Mouse (Mus musculus): ENCODE results near the gene Arrb2. TPM values are rescaled to one million over a fixed set of nuclear protein-coding genes. Genes with fewer than 3 reads are reported as not detected.
"Not testable (repeated sequence)": the region's sequence is repeated elsewhere in the genome, so short reads cannot be mapped to it uniquely, and the experiment has no call there.

The Arrb2 gene
- 44.8 and 45.5 TPM in 2 replicates for polyA plus RNA-seq (2015; fragmentation: Nextera tagmentation; extraction: Ambion mirVana)

DNA sequence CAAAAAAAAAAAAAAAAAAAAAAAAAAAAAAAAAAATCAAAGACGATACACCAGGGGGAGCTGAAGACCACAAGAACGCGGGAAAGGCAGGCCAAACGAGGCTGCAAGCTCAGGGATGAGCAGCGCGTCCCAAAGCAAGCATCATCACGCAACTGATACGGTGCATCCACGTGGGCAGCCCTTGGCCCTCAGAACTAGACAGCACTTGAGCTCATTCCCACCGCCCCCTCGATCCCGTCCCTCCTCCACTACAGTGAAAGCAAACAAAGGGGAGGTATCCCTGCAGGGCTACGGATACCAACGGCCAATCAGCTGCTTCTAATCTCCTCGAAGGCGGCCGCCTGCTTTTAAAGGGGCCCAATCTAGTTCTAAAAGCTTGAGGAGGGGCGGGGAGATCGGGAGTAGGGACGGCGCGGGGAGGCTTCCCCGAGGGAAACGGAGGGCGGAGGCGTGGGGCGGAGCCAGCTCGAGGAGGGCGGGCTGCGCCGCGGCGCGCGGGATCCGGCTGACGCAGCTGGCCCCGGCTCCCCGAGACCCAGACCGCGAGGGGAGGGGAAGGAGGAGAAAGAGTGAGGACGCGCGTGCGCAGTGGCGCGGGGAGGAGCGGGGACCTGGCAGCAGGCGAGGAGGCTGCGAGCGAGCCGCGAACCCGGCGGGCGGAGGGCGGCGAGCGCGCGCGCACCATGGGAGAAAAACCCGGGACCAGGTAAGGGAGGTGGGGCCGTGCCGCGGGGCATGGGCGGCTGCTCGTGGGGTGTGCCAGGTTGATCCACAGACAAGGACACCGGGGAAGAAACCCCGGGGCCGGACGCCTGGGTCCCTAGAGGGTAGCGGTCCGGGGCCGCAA, at the start of gene Arrb2:
TSS of gene Arrb2 (plus strand) at position 588 of the 847 bp plus-strand sequence.
- WGBS, result under 1% methylated on average over 75 of the region's 75 CpGs
- H3K9me3 ChIP-seq, result no peaks in the 10 kb centered on the region
- peaks cover 19% of the 10 kb centered on the region for H3K36me3 ChIP-seq
- peaks cover 36% of the 10 kb centered on the region for H3K4me1 ChIP-seq (replicated peaks)
- H3K9ac ChIP-seq (replicated peaks), result peak within 1 kb of the TSS; percentile 91
- ATAC-seq, result peak; percentile 97
- no peaks in the 10 kb centered on the region for H3K27me3 ChIP-seq
- peak within 1 kb of the TSS; percentile 79 for H3K4me2 ChIP-seq (replicated peaks)
- peak within 1 kb of the TSS; percentile 66 for H3K4me3 ChIP-seq (replicated peaks)
- peak within 1 kb of the TSS; percentile 94 for H3K27ac ChIP-seq

- no peak overlapping the region for H3K9ac ChIP-seq (replicated peaks)
- H3K9me3 ChIP-seq, result no peaks in the 10 kb centered on the region
- H3K36me3 ChIP-seq, result peaks cover 14% of the 10 kb centered on the region
- H3K4me1 ChIP-seq (replicated peaks), result no peaks in the 10 kb centered on the region
- no peak overlapping the region for H3K4me2 ChIP-seq (replicated peaks)
- WGBS, result 95% methylated on average over 3 of the region's 3 CpGs
- H3K27me3 ChIP-seq, result no peaks in the 10 kb centered on the region
- ATAC-seq, result no peak
- no peak overlapping the region for H3K27ac ChIP-seq
- no peak overlapping the region for H3K4me3 ChIP-seq (replicated peaks)
These were observed 48.3 kb upstream of the Arrb2 start for GRCm38 (mm10) chr11:70384136-70384535.

GRCm38 (mm10) chr11:70387436-70387835, 45.0 kb upstream of the Arrb2 start:
- H3K9ac ChIP-seq (replicated peaks), result no peak overlapping the region
- H3K36me3 ChIP-seq, result peaks cover 31% of the 10 kb centered on the region
- 64% methylated on average over 5 of the region's 5 CpGs for WGBS
- H3K27ac ChIP-seq, result no peak overlapping the region
- no peak for ATAC-seq
- H3K4me2 ChIP-seq (replicated peaks), result no peak overlapping the region
- no peaks in the 10 kb centered on the region for H3K4me1 ChIP-seq (replicated peaks)
- H3K27me3 ChIP-seq, result no peaks in the 10 kb centered on the region
- no peak overlapping the region for H3K4me3 ChIP-seq (replicated peaks)
- H3K9me3 ChIP-seq, result no peaks in the 10 kb centered on the region

DNA sequence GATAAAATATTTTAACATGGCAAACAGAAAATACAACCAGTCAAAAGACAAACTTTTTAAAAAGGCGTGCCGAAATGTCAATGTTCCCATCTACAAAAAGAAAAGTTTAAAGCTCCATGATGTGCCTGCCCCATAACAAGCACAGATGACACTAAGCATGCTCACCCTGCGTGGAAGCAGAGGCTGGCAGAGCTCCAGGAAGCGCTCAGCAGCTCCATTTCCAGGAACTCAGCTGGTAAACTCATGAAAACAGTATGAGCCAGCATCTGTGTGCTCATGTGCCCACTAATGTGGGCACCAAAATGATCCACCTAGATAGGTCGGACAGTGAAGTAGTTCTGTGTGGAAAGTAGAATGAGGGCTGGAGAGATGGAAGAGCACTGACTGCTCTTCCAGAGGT, 43.0 kb upstream of the Arrb2 start:
- H3K36me3 ChIP-seq, result peaks cover 49% of the 10 kb centered on the region
- H3K9me3 ChIP-seq, result no peaks in the 10 kb centered on the region
- no peak overlapping the region for H3K9ac ChIP-seq (replicated peaks)
- H3K27me3 ChIP-seq, result no peaks in the 10 kb centered on the region
- no peak overlapping the region for H3K4me2 ChIP-seq (replicated peaks)
- no peaks in the 10 kb centered on the region for H3K4me1 ChIP-seq (replicated peaks)
- WGBS, result 91% methylated on average over 5 of the region's 5 CpGs
- H3K27ac ChIP-seq, result no peak overlapping the region
- no peak for ATAC-seq
- no peak overlapping the region for H3K4me3 ChIP-seq (replicated peaks)

DNA sequence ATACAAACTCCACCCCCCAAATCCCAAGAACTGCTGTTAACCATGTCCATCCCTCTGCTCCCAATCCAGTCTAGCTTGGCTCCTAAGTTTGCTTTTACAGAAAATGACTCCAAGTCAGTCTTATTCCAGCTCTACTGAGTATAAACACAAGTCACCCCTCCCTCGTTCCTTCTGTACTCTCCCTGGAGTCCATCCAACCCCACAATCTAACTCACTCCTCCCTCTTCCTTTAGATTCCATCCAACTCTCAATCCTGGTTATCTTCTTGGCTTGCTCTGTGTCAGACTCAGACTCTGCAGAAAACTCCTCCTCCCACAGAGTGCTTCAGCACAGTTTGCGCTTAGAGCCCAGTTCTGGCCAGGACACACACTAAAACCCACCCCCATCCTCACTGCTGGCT, 28.8 kb upstream of the Arrb2 start:
- no peak overlapping the region for H3K9ac ChIP-seq (replicated peaks)
- ATAC-seq, result no peak
- no peak overlapping the region for H3K4me2 ChIP-seq (replicated peaks)
- no peaks in the 10 kb centered on the region for H3K9me3 ChIP-seq
- WGBS, result 85% methylated on average over 2 of the region's 2 CpGs
- H3K4me1 ChIP-seq (replicated peaks), result peaks cover 15% of the 10 kb centered on the region
- no peaks in the 10 kb centered on the region for H3K27me3 ChIP-seq
- H3K4me3 ChIP-seq (replicated peaks), result no peak overlapping the region
- no peak overlapping the region for H3K27ac ChIP-seq
- H3K36me3 ChIP-seq, result peaks cover 66% of the 10 kb centered on the region

GRCm38 (mm10) chr11:70409594-70410296, 22.7 kb upstream of the Arrb2 start, which contains the start of gene Pelp1:
Pelp1 (minus strand) TSS chr11:70410031.
- ATAC-seq, result peak; percentile 99
- no peaks in the 10 kb centered on the region for H3K9me3 ChIP-seq
- WGBS, result under 1% methylated on average over 59 of the region's 59 CpGs

DNA sequence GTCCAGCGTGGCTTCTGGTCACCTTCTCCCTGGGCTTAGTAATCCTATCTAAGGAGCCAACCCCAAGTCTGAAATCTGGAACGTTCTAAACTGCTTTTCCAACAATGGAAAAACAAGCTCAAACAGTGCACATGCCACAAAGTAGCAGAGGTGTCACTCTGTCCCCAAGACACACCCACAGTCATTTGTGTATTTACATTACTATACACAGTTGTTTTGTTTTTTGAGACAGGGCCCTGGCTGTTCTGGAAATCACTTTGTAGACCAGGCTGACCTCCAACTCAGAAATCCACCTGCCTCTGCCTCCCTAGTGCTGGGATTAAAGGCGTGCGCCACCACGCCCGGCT, 22.2 kb upstream of the Arrb2 start:
- no peaks in the 10 kb centered on the region for H3K27me3 ChIP-seq
- H3K4me2 ChIP-seq (replicated peaks), result peak overlapping the region; percentile 79
- H3K4me1 ChIP-seq (replicated peaks), result peaks cover 28% of the 10 kb centered on the region
- peak overlapping the region; percentile 74; the same call in 1 of the 2 replicates for H3K27ac ChIP-seq
- peak; percentile 5; the same call in 1 of the 2 replicates for ATAC-seq
- peak overlapping the region; percentile 98 for H3K9ac ChIP-seq (replicated peaks)
- WGBS, result 62% methylated on average over 6 of the region's 6 CpGs
- H3K36me3 ChIP-seq, result peaks cover 6% of the 10 kb centered on the region
- peak overlapping the region; percentile 99 for H3K4me3 ChIP-seq (replicated peaks)
- no peaks in the 10 kb centered on the region for H3K9me3 ChIP-seq

More at GRCm38 (mm10) chr11:70409594-70410296, 22.7 kb upstream of the Arrb2 start, which contains the start of gene Pelp1:
- Histone ChIP-seq H3K36me3 (peaks cover 8% of the 10 kb centered on the region), H3K9ac (replicated peaks) (peak within 1 kb of the TSS; percentile 98), H3K4me1 (replicated peaks) (peaks cover 28% of the 10 kb centered on the region), H3K4me2 (replicated peaks) (peak within 1 kb of the TSS; percentile 79), H3K4me3 (replicated peaks) (peak within 1 kb of the TSS; percentile 99), H3K27me3 (no peaks in the 10 kb centered on the region), H3K27ac (peak within 1 kb of the TSS; percentile 74)

DNA sequence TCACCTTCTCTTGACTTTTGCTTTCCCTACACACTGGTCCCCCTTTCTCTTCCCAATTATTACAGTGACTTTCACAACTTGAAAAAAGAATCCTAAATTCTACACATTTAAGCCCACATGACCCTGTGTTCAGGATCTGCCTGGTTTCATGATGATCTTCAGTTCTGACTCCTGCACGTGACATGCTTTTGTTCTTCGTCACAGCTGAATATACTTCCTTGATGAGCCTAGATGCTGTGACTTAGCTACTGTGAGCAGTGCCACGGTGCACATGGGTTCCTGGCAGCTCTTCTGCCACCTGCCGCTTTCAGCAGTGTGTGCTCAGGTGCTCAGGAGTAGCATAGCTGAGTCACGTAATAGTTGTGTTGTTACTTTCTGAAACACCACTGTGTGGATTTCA, 19.8 kb upstream of the Arrb2 start:
- H3K4me3 ChIP-seq (replicated peaks), result no peak overlapping the region
- no peaks in the 10 kb centered on the region for H3K27me3 ChIP-seq
- H3K4me2 ChIP-seq (replicated peaks), result no peak overlapping the region
- H3K4me1 ChIP-seq (replicated peaks), result peaks cover 23% of the 10 kb centered on the region
- no peak overlapping the region for H3K27ac ChIP-seq
- no peak for ATAC-seq
- H3K9ac ChIP-seq (replicated peaks), result no peak overlapping the region
- no peaks in the 10 kb centered on the region for H3K9me3 ChIP-seq
- no peaks in the 10 kb centered on the region for H3K36me3 ChIP-seq
- 81% methylated on average over 5 of the region's 5 CpGs for WGBS

DNA sequence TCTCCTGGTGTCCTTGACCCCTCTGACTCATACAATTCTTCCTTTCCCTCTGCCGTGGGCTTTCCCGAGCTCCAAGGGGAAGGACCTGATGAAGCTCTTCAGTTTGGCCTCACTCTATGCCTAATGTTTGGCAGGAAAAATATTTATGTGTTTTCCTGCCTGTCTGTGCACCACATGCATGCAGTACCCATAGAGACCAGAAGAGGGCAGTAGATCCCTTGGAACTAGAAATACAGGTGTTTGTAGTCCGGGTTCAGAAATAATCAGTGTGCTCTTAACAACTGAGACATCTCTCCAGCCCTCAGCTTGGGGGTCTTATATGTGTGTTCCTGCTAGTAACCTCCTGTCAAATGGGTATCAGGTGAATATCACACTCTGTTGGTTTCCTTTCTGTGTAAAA, 18.5 kb upstream of the Arrb2 start:
- H3K27ac ChIP-seq, result no peak overlapping the region
- no peak overlapping the region for H3K9ac ChIP-seq (replicated peaks)
- no peak overlapping the region for H3K4me3 ChIP-seq (replicated peaks)
- ATAC-seq, result no peak
- no peaks in the 10 kb centered on the region for H3K36me3 ChIP-seq
- H3K4me2 ChIP-seq (replicated peaks), result no peak overlapping the region
- H3K9me3 ChIP-seq, result no peaks in the 10 kb centered on the region
- peaks cover 9% of the 10 kb centered on the region for H3K4me1 ChIP-seq (replicated peaks)
- H3K27me3 ChIP-seq, result no peaks in the 10 kb centered on the region
- 10% methylated on average over 3 of the region's 3 CpGs for WGBS

DNA sequence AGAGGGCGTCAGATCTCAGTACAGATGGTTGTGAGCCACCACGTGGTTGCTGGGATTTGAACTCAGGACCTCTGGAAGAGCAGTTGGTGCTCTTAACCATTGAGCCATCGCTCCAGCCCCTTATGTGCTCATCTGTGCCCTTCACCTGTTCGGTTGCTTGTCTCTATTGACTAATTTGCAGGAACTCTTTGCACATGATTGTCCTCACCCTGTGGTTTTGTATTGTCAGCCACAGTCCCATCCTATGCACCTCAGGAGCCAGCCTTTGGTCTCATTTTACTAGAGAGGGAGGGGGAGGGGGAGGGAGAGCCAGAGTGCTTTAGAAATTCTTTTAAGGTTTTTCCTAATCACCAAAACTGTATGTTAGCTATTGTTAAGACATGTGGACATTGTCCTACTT, 14.2 kb upstream of the Arrb2 start:
- H3K9me3 ChIP-seq, result no peaks in the 10 kb centered on the region
- WGBS, result 60% methylated on average over 4 of the region's 4 CpGs

DNA sequence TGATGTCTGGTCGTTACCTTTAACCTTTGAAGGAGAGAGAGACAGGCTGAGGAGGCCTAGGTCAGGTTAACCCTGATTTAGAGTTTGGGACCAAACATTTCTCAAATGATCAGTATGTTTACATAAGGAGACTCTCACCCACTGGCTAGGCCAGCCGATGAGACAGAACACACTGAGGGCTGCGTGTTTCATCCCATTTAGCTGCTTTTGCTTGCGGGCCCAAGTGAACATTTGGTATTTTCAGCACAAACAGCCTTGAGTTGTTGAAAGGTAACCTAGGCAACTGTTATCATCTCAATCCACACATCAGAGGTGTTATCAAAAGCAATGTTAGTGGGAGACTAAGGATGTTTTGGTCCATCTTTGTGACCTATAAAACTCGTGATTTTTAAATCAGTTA, 12.9 kb upstream of the Arrb2 start:
- ATAC-seq, result no peak

More for the DNA sequence above, 14.2 kb upstream of the Arrb2 start:
- Histone ChIP-seq H3K27me3 (no peaks in the 10 kb centered on the region), H3K4me3 (replicated peaks) (no peak overlapping the region), H3K4me2 (replicated peaks) (no peak overlapping the region), H3K36me3 (no peaks in the 10 kb centered on the region), H3K27ac (no peak overlapping the region), H3K4me1 (replicated peaks) (no peaks in the 10 kb centered on the region), H3K9ac (replicated peaks) (no peak overlapping the region)
- no peak for ATAC-seq

DNA sequence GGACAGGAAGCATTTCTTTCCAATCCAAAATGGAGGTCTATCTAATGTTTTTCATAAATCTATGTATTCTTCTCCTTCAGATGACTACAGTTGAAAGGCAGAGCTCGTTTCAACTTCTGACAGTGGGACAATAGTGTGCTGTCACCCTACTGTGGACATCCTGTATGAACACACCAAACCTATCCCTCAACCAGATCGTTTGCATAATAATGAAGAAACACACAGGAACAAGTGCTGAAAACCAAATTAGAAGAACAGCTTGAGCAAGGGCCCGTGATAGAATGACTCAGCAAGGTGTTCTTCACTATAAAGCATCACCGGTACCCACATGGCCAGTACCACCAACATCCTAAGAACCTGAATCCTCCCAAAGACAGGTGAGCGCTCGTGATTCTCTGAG, 5.8 kb upstream of the Arrb2 start:
- not testable (repeated sequence) for H3K9me3 ChIP-seq; ATAC-seq; H3K9ac ChIP-seq (replicated peaks); H3K4me2 ChIP-seq (replicated peaks); H3K4me3 ChIP-seq (replicated peaks); H3K27me3 ChIP-seq; H3K36me3 ChIP-seq; H3K27ac ChIP-seq
- peaks cover 11% of the 10 kb centered on the region for H3K4me1 ChIP-seq (replicated peaks)
- WGBS, result 72% methylated on average over 6 of the region's 6 CpGs

More for the DNA sequence above, 12.9 kb upstream of the Arrb2 start:
- no peak overlapping the region for H3K4me3 ChIP-seq (replicated peaks)
- H3K9ac ChIP-seq (replicated peaks), result no peak overlapping the region
- no peaks in the 10 kb centered on the region for H3K36me3 ChIP-seq
- H3K4me1 ChIP-seq (replicated peaks), result no peaks in the 10 kb centered on the region
- WGBS, result 79% methylated on average over 5 of the region's 5 CpGs
- H3K27ac ChIP-seq, result no peak overlapping the region
- no peak overlapping the region for H3K4me2 ChIP-seq (replicated peaks)
- H3K27me3 ChIP-seq, result no peaks in the 10 kb centered on the region
- H3K9me3 ChIP-seq, result no peaks in the 10 kb centered on the region

Data from midbrain, embryonic 13.5 days (tissue).